Mouse (Mus musculus) Patski (cell line): ENCODE results near the gene Tmeff1. TPM values are rescaled to one million over a fixed set of nuclear protein-coding genes. Genes with fewer than 3 reads are reported as not detected.

Experiments used
- ATAC-seq: fragments of 100-300 bp; one replicate; pipeline ENCODE4 v1.8.0; 2021
- CTCF ChIA-PET: fragments of 350-600 bp; sonication (Branson Sonifier 250); formaldehyde crosslinking; loops from one replicate; lab custom pipeline; 2022; ENCODE audit warnings: inconsistent platforms; lab: Charles Lee
- POLR2A ChIA-PET: fragments of 350-600 bp; sonication (Branson Sonifier 250); formaldehyde crosslinking; loops from one replicate; lab custom pipeline; 2022; ENCODE audit warnings: antibody characterized with exemption, inconsistent platforms; lab: Charles Lee
- DNase-seq: peaks from one replicate; pipeline ENCODE4 v3.0.0-alpha.2; 2011; ENCODE audit warnings: low read depth, low spot score
- H3K27me3 ChIP-seq: fragments of 371-371 bp; one replicate; pipeline ENCODE4 v1.5.1; 2021
- CTCF ChIP-seq: fragments of 100-300 bp; IDR thresholded peaks from one replicate; pipeline ENCODE4 v1.5.1; 2021
- in situ Hi-C: fragments of 300-500 bp; cut with MboI; formaldehyde crosslinking; loops from 3 replicates; pipeline ENCODE4 v1.11.1; 2018; ENCODE audit warnings: low pct_unique_long_range_greater_than_20kb, mixed read lengths
- polyA plus RNA-seq: library from polyadenylated mRNA; unstranded; gene quantifications from one replicate; pipeline ENCODE4 v1.2.3, GENCODE M21; 2021

Tmeff1 gene
- polyA plus RNA-seq, 1 experiment from 2014 or later: 10.6 TPM

- TF ChIP-seq CTCF: no peak
- no peak for ATAC-seq
- in situ Hi-C loops: no loop called here
- no peak for DNase-seq
- no peaks in the 10 kb centered on the region for H3K27me3 ChIP-seq
- POLR2A ChIA-PET: no interaction called here
- CTCF ChIA-PET: interaction anchor here (0.9 kb wide), 1 partner anchor 9 kb away, joined by 3 read pairs; no protein-coding TSS in a partner anchor
These were observed 32.2 kb downstream of the Tmeff1 start for GRCm38 (mm10) chr4:48617201-48617600.

GRCm38 (mm10) chr4:48620121-48620520 is 35.1 kb downstream of the Tmeff1 start:
- in situ Hi-C loops: no loop called here
- POLR2A ChIA-PET: no interaction called here

GRCm38 (mm10) chr4:48622246-48622645 is 37.3 kb downstream of the Tmeff1 start:
- DNase-seq: no peak
- no peaks in the 10 kb centered on the region for H3K27me3 ChIP-seq
- no peak for TF ChIP-seq CTCF
- CTCF ChIA-PET: no interaction called here
- POLR2A ChIA-PET: no interaction called here
- in situ Hi-C loops: no loop called here
- ATAC-seq: no peak

More at GRCm38 (mm10) chr4:48620121-48620520, 35.1 kb downstream of the Tmeff1 start:
- no peaks in the 10 kb centered on the region for H3K27me3 ChIP-seq
- TF ChIP-seq CTCF: no peak
- ATAC-seq (no peak), DNase-seq (no peak)
- CTCF ChIA-PET: interaction anchor here (1.8 kb wide), 1 partner anchor 16 kb away, joined by 4 read pairs; no protein-coding TSS in a partner anchor

- DNase-seq (no peak), ATAC-seq (no peak)
- TF ChIP-seq CTCF: no peak
- ChIA-PET POLR2A (no interaction called here), CTCF (interaction anchor here (0.8 kb wide), 1 partner anchor 9 kb away, joined by 3 read pairs; no protein-coding TSS in a partner anchor)
- H3K27me3 ChIP-seq: no peaks in the 10 kb centered on the region
- in situ Hi-C loops: no loop called here
These were observed 38.0 kb downstream of the Tmeff1 start for GRCm38 (mm10) chr4:48622946-48623345.

GRCm38 (mm10) chr4:48624961-48625360 is 40.0 kb downstream of the Tmeff1 start:
- no peak for ATAC-seq
- H3K27me3 ChIP-seq: no peaks in the 10 kb centered on the region
- DNase-seq: no peak
- in situ Hi-C loops: no loop called here
- ChIA-PET POLR2A (no interaction called here), CTCF (no interaction called here)
- TF ChIP-seq CTCF: no peak

- in situ Hi-C loops: no loop called here
- no peaks in the 10 kb centered on the region for H3K27me3 ChIP-seq
- TF ChIP-seq CTCF: no peak
- CTCF ChIA-PET: interaction anchor here (1.0 kb wide), 1 partner anchor 8 kb away, joined by 3 read pairs; no protein-coding TSS in a partner anchor
- ATAC-seq (no peak), DNase-seq (no peak)
- POLR2A ChIA-PET: no interaction called here
These were observed 40.9 kb downstream of the Tmeff1 start for GRCm38 (mm10) chr4:48625836-48626235.

GRCm38 (mm10) chr4:48629445-48629844 is 44.5 kb downstream of the Tmeff1 start:
- DNase-seq: no peak
- POLR2A ChIA-PET: interaction anchor here (0.8 kb wide), 1 partner anchor 14 kb away, joined by 6 read pairs; no protein-coding TSS in a partner anchor
- in situ Hi-C loops: no loop called here
- ATAC-seq: no peak
- H3K27me3 ChIP-seq: no peaks in the 10 kb centered on the region
- CTCF ChIA-PET: no interaction called here
- no peak for TF ChIP-seq CTCF

- H3K27me3 ChIP-seq: no peaks in the 10 kb centered on the region
- in situ Hi-C loops: no loop called here
- ATAC-seq: no peak
- POLR2A ChIA-PET: no interaction called here
- no peak for TF ChIP-seq CTCF
- CTCF ChIA-PET: no interaction called here
- DNase-seq: no peak
These were observed 48.6 kb downstream of the Tmeff1 start for GRCm38 (mm10) chr4:48633529-48633928.

- CTCF ChIA-PET: no interaction called here
- peak; percentile 22 for TF ChIP-seq CTCF
- no peaks in the 10 kb centered on the region for H3K27me3 ChIP-seq
- in situ Hi-C loops: no loop called here
- no peak for DNase-seq
- ATAC-seq: no peak
- POLR2A ChIA-PET: no interaction called here
These were observed 49.1 kb downstream of the Tmeff1 start for GRCm38 (mm10) chr4:48634058-48634457.

GRCm38 (mm10) chr4:48636831-48637230 is 51.9 kb downstream of the Tmeff1 start:
- CTCF ChIA-PET: interaction anchor here (1.5 kb wide), 1 partner anchor 16 kb away, joined by 4 read pairs; no protein-coding TSS in a partner anchor
- no peaks in the 10 kb centered on the region for H3K27me3 ChIP-seq
- no peak for DNase-seq
- ATAC-seq: no peak
- POLR2A ChIA-PET: no interaction called here
- in situ Hi-C loops: no loop called here
- TF ChIP-seq CTCF: no peak

GRCm38 (mm10) chr4:48638132-48638531 is 53.2 kb downstream of the Tmeff1 start:
- POLR2A ChIA-PET: no interaction called here

More at GRCm38 (mm10) chr4:48638132-48638531, 53.2 kb downstream of the Tmeff1 start:
- H3K27me3 ChIP-seq: no peaks in the 10 kb centered on the region
- in situ Hi-C loops: no loop called here
- DNase-seq (no peak), ATAC-seq (no peak)
- CTCF ChIA-PET: interaction anchor here (0.8 kb wide), 1 partner anchor 13 kb away, joined by 3 read pairs; no protein-coding TSS in a partner anchor
- no peak for TF ChIP-seq CTCF
